Mouse (Mus musculus) regulatory T cell (primary cell): ENCODE measurements at regions not wholly inside any gene's neighbourhood (a gene's known extent, or its start where the extent isn't known, plus 50 kb on each side); places are given as distances from the start of the nearest gene placed in this dataset.

ENCODE experiments used
- in situ Hi-C: fragments of 300-600 bp; cut with MboI, MseI; formaldehyde crosslinking; loops from one replicate; pipeline ENCODE4 v1.15.1; 2025; ENCODE audit warnings: high pct_unique_total_duplicates

DNA sequence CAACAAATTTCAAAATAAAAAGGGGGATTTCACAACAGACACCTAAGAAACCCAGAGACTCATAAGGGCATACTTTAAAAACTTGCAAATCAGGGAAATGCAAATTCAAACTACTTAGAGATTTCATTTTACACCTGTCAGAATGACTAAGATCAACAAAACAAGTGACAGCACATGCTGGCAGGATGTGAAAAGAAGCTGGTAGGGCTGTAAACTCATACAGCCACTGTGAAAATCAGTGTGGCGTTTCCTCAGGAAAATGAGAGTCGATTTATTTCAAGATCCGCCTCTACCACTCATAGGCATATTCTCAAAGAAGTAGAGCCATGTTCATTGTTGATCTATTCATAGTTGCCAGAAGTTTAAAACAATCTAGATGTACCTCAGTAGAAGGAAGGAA lies 133.6 kb upstream of the Veph1 start:
- in situ Hi-C loops, result no loop called here

DNA sequence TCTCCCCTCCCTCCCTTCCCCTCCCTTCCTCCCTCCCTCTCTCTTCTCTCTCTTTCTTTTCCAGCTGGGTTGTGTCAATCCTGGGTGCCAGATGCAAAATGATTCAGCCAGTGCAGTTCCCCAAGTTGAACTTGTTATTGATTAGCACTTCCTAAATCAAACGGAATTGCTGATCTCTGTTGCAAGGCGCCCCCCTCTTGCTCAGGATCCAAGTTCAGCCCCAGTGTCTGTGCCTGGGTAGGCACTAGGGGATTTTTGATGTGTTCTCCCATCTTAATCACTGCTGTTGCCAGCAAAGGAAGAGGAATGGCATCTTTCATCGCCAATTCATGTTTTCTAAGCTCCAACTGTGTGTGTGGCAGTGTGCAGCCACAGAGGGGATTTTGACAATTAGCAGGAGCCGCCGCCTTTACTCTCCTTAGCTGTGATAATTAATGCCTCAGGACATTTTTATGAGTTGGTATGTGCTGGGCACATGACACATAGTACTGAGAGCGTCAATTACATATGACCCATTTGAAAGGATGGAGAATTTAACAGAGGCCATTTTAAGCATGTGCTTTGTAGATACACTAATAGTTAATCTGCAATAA lies 125.9 kb upstream of the Veph1 start:
- in situ Hi-C loops, result loop anchor here (10.0 kb wide), 1 partner anchor 922 kb away; no protein-coding TSS in a partner anchor

DNA sequence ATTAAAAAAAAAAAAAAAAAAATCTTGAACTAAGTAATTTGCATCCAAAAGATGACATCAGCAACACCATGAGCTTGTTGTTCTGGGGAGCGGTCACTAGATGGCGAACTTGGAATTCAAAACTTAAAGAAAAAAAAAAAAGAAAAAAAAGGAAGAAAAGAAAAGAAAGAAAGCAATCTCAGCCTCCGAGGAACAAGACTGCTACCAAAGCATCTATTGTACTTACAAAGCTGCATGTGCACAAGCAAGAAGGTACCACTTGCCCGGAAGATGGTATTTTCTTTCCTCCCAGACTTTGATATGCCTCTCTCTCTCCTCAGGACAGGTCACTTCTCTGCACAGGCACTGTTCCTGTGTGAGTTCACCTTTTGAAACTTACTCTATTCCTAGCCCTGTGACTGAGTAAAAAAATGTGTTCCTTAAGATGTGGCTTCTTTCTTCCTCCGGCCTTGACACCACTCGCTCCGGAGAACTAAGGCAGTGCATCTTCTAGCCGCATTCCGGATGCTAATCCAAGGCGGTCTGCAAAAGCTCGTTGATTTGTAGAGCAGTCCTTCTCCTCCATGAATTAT lies 114.2 kb upstream of the Veph1 start:
- in situ Hi-C loops, result no loop called here

DNA sequence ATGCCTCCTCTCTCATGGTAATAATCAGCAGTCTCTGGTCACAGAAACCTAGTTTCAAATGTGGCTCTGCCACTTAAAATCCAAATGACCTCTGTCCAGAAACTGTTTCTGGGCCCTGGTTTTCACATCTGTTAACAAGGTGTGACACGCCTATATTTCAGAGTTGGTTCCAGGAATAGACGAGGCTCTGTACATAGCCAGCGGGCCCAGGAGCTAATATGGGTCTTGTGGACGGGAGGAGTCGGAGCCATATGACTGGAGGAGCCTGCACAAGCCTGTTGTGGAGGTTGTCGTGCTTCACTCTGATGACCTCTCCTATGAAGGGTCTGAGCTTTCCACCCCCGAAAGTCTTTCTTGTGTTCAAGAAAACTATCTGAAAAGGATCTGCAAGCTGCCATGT lies 112.2 kb upstream of the Veph1 start:
- in situ Hi-C loops, result no loop called here

DNA sequence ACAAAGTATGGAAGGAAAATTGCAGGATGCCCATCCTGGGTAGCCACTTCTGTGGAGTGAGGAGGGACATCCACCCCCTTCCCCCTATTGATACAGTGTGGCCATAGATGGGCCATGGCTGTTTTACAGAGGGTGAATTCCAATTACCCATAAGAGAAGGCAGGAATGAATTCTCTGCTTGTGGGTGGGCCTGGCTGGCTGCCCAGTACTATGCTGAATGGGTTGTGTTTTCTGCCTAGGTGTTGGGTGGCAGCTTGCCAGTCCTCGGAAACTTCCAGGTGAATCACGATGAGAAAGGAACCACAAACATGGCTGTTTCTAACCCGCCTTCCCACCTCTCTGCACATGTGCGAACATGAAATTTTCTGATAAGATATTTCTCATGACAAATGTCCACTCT lies 109.0 kb upstream of the Veph1 start:
- in situ Hi-C loops, result no loop called here

DNA sequence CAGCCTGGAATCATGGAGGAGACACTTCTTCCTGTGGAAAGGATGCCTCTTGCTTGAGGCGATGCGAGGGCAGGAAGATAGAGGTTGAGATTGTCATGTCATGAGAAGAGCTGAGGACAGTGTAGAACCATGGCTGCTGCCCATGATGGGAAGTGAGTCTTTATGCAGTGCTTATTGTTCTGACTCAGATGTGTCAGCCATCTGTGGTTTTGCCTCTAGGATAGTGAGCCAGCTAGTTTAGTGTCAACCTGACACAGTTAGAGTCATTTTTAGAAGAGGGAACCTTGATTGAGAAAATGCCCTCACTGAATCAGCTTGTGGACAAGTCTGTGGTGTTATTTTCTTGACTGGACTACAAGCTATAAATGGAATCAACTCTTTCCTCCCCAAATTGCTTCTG lies 107.1 kb upstream of the Veph1 start:
- in situ Hi-C loops, result no loop called here

DNA sequence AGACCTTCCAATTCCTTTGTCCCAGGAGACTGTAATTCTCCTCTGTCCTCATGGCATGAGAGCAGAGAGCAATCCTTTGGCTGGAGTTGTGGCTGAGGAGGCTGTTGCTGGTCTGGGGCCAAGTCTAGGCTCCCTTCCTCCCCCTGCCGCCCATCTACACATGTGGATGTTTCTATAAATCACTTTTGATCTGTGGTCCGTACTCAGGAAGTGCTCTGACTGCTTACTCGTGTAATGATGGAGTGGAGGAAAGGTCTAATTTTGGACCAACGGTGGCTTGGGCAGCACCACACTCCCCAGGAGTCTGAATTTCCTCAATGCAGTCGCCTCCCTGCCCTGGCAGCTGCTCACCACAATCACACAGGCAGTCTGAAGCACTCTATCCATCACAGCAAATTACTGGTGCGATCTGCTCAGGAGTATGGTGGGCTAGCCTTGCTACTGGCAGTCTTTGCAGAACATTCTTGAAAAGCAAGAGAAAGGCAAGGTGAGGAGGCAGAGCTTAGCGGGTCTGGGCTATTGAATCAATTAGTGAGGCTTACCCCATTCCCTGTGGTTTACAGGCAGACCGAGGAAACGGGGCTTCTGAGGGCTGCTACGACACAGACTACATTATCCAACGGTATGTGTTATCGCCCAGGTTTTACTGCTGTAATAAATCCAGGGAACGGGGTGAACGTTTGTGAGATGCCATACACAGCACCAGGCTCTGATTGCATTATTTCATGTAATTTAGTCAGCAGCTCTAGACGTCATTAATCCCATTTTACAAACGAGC lies 104.3 kb upstream of the Veph1 start:
- in situ Hi-C loops, result no loop called here

DNA sequence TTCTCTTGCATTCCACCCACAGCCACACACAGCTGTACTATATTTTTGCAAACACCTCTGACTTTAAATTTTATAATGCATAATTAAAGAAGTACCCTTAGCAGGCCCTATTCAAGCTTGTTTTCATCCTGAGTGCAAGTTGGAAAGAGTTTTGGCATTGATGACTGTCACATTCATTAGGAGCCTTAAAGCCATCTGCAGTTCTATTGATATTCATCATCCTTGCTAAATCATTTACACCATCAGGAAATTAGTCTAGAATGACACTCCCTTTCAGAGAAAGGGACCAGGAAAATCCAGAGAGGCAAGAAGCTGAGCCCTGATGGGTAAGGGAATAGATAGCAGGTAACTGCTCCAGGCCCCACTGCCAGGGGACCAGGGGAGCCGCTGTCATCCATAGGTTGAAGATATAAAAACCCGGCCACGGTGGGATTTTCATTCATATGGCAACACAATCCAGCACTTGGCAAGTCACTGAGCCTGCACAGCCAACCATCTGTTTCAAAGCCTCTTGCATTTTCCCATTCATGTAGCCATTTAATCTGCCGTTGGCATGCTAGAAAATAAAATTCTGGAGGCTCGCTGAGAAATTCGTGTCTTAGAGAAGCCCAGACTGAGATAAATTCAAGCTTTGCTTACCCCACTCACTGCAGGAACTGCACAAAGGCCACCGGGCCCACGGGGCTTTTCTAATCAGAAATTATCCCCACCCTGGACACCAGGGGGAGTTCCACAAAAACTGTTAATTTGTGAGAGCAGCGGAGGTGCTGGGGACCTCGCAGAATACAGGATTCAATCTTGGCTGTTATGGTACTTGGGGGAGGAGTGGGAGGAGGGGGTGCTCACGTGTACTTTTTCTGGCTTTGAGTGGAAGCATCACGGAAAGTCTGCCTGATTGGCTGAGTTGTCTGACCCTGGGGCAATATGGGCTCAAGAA lies 101.8 kb upstream of the Veph1 start:
- in situ Hi-C loops, result no loop called here

DNA sequence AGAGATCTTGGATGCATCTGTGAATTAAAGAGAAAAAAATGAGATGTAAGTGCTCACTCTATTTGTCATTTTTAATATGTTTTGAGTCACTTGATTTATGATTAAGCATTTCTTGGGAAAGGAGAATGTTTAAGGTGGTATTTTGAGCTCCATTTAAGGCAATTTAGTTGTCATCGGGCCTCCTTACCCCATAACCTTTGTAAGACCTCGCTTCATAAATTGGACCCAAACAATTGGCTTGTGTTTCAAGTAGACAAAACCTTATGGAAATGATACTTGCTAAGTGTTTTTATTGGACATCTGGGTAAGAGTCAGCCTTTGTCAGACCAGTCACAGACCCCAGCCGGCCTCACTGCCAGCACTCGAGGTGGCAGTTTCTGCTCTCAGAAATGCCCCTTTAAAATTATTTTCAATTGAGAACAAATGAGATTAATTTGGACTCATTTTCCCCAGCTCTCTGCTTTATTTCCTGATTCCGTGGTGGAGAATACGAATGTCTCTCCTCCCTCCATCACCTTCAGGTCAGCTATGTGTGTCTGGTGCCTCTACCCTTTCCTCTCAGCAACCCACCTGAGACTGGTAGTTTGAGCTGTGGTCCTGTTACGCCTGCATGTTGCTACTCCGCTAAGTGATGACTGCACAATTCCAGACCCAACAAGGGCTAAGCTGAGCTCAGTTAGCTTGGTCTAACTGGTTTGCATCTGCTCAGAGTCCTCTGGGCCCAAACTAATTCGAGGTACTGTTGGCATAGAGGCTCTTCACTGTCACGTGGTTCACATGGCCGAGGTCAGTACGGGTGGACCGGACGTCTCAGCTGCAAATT lies 78.7 kb upstream of the Veph1 start:
- in situ Hi-C loops, result no loop called here

DNA sequence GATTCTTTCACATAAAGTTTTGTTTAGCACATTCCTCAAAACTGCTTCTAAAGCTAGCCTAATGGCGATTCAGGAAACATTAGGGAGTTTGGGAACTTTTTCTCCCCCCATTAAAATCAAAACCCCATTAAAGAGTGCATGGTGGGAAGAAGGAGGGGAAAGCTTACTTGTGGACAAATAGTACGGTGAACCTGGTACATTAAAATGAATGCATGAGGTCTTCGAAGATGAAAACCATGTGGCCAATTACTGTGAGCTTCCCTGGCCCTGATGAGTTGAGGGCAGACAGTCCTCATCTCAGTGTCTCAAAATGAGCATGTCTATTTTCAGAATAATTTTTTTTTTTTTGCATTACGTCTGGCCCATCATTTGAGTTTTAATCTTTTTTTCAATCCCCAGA lies 78.0 kb upstream of the Veph1 start:
- in situ Hi-C loops, result no loop called here

DNA sequence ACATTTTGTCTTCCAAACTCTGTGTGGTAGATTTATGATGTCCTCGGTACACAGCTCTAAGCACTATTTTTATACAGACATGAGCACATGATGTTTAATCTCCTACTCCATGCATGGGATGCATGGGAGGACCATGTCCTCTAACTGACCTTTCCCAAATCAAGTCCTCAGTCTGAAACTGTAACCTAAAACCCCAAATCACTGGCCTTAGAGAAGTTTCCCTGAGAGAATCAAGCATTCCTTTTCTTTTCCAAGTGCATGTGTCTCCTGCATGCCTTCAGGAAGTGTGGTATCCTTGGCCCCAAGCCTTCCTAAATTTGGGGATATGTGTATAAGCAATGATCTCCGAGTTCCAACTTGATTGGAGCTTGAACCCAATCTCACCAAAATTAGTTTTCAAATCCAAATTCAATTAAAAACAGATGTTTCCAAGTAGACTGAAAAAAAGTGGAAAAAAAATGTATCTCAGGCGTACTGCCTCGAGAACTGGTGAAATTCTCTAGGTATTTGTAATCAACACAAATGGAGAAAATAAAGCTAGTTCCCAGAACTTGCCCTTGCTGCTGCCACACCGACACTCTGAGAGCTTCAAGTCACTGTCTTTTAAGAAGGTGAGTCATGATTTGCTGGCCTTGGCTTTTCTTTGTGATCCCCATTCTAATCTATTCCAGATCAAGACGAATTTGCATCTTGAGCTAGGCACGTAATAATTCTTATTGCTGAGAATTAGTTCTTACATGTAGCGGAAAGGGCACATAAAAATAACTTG lies 77.4 kb upstream of the Veph1 start:
- in situ Hi-C loops, result no loop called here
